Mouse (Mus musculus) kidney, embryonic 15.5 days (tissue): ENCODE results near the gene Col23a1. TPM values are rescaled to one million over a fixed set of nuclear protein-coding genes. Genes with fewer than 3 reads are reported as not detected.
A peak's percentile ranks its signal among the peaks of the same experiment; 100 is the strongest.
"Not testable (repeated sequence)": the region's sequence is repeated elsewhere in the genome, so short reads cannot be mapped to it uniquely, and the experiment has no call there.

Source experiments
- ATAC-seq: fragments of 200-750 bp; cut with Nextera tagmentation; replicated peaks from 2 replicates; pipeline ENCODE4 v1.8.0; 2017; ENCODE audit warnings: moderate TSS enrichment; ENCODE audit not compliant: low FRiP score
- H3K27ac ChIP-seq: fragments of 300-500 bp; sonication (generic); 2 replicates; pipeline ENCODE4 v1.5.1; 2015; ENCODE audit warnings: mild to moderate bottlenecking, inconsistent platforms
- H3K27me3 ChIP-seq: fragments of 300-500 bp; sonication (generic); 2 replicates; pipeline ENCODE4 v1.6.1; 2015; ENCODE audit warnings: inconsistent platforms
- H3K36me3 ChIP-seq: fragments of 300-500 bp; sonication (generic); 2 replicates; pipeline ENCODE4 v1.6.1; 2015; ENCODE audit warnings: inconsistent platforms
- H3K4me1 ChIP-seq: fragments of 300-500 bp; sonication (generic); 2 replicates; pipeline ENCODE4 v1.6.1; 2015; ENCODE audit warnings: inconsistent platforms
- H3K4me2 ChIP-seq: fragments of 300-500 bp; sonication (generic); 2 replicates; pipeline ENCODE4 v1.6.1; 2015; ENCODE audit warnings: moderate library complexity, mild to moderate bottlenecking, inconsistent platforms
- H3K4me3 ChIP-seq: fragments of 300-500 bp; sonication (generic); replicated peaks from 2 replicates; pipeline ENCODE4 v1.5.1; 2015; ENCODE audit warnings: mild to moderate bottlenecking, inconsistent platforms
- H3K9ac ChIP-seq: fragments of 300-500 bp; sonication (generic); 2 replicates; pipeline ENCODE4 v1.6.1; 2015; ENCODE audit warnings: mild to moderate bottlenecking, inconsistent platforms
- H3K9me3 ChIP-seq: fragments of 300-500 bp; sonication (generic); replicated peaks from 2 replicates; pipeline ENCODE4 v1.6.1; 2016; ENCODE audit warnings: inconsistent platforms
- WGBS: fragments of 180-500 bp; shearing (Covaris S2); methylation state at CpG from one replicate; pipeline ENCODE4 v1.1.7; 2015; ENCODE audit warnings: mixed read lengths; 5-methylcytosine and 5-hydroxymethylcytosine counted together
- polyA plus RNA-seq: library from polyadenylated mRNA; unstranded; fragments of >200 nt; fragmentation: Nextera tagmentation; extraction: Ambion mirVana; gene quantifications from 2 replicates; pipeline ENCODE4 v1.2.1, GENCODE M21; 2015

Gene Col23a1
- polyA plus RNA-seq, 1 experiment from 2014 or later: 11.5 TPM

- WGBS: 5% methylated on average over 15 of the region's 15 CpGs
- H3K9me3 ChIP-seq: no peaks in the 10 kb centered on the region
- ATAC-seq: peak; percentile 59
- H3K27me3 ChIP-seq: no peaks in the 10 kb centered on the region
- peaks cover 37% of the 10 kb centered on the region for H3K4me1 ChIP-seq
- H3K9ac ChIP-seq: peak overlapping the region; percentile 99
- H3K4me2 ChIP-seq: peak overlapping the region; percentile 69
- H3K36me3 ChIP-seq: peaks cover 35% of the 10 kb centered on the region
- peak overlapping the region; percentile 95 for H3K27ac ChIP-seq
- H3K4me3 ChIP-seq: peak overlapping the region; percentile 95
These were observed 317.5 kb downstream of the Col23a1 start for GRCm38 (mm10) chr11:51607096-51607738.

GRCm38 (mm10) chr11:51609266-51609909 is 319.7 kb downstream of the Col23a1 start:
- Histone ChIP-seq H3K4me3 (no peak overlapping the region), H3K27me3 (no peaks in the 10 kb centered on the region), H3K9ac (no peak overlapping the region), H3K4me1 (peaks cover 16% of the 10 kb centered on the region), H3K9me3 (no peaks in the 10 kb centered on the region), H3K36me3 (peaks cover 13% of the 10 kb centered on the region), H3K4me2 (no peak overlapping the region), H3K27ac (no peak overlapping the region)
- WGBS: 74% methylated on average over 3 of the region's 3 CpGs
- ATAC-seq: no peak

GRCm38 (mm10) chr11:51609940-51610339 is 320.2 kb downstream of the Col23a1 start:
- not testable (repeated sequence) for H3K36me3 ChIP-seq, H3K27ac ChIP-seq, H3K4me3 ChIP-seq, ATAC-seq, H3K9me3 ChIP-seq, H3K9ac ChIP-seq, H3K4me2 ChIP-seq, H3K27me3 ChIP-seq
- 83% methylated on average over 5 of the region's 5 CpGs for WGBS
- H3K4me1 ChIP-seq: peaks cover 16% of the 10 kb centered on the region

GRCm38 (mm10) chr11:51614256-51614655 is 324.5 kb downstream of the Col23a1 start:
- no peaks in the 10 kb centered on the region for H3K9me3 ChIP-seq
- no peak for ATAC-seq
- no peak overlapping the region for H3K4me2 ChIP-seq
- no peaks in the 10 kb centered on the region for H3K36me3 ChIP-seq
- no peak overlapping the region for H3K9ac ChIP-seq
- no peak overlapping the region for H3K4me3 ChIP-seq
- 0 out of 2 replicates have a peak overlapping the region, but pooled peaks have one; percentile 95 for H3K27ac ChIP-seq
- no peaks in the 10 kb centered on the region for H3K27me3 ChIP-seq
- 86% methylated on average over 8 of the region's 8 CpGs for WGBS
- H3K4me1 ChIP-seq: peaks cover 21% of the 10 kb centered on the region

GRCm38 (mm10) chr11:51615129-51615528 is 325.4 kb downstream of the Col23a1 start:
- Histone ChIP-seq H3K4me1 (peaks cover 22% of the 10 kb centered on the region), H3K9me3 (no peaks in the 10 kb centered on the region), H3K4me3 (peak overlapping the region; percentile 43), H3K4me2 (peak overlapping the region; percentile 70), H3K36me3 (no peaks in the 10 kb centered on the region), H3K27me3 (no peaks in the 10 kb centered on the region), H3K27ac (peak overlapping the region; percentile 95), H3K9ac (peak overlapping the region; percentile 61)
- ATAC-seq: no peak
- 30% methylated on average over 7 of the region's 7 CpGs for WGBS

GRCm38 (mm10) chr11:51615601-51616000 is 325.9 kb downstream of the Col23a1 start:
- ATAC-seq: peak; percentile 74

GRCm38 (mm10) chr11:51616113-51616512 is 326.4 kb downstream of the Col23a1 start:
- Histone ChIP-seq H3K4me1 (peaks cover 32% of the 10 kb centered on the region), H3K9ac (peak overlapping the region; percentile 61), H3K27ac (peak overlapping the region; percentile 95), H3K4me2 (peak overlapping the region; percentile 70), H3K4me3 (peak overlapping the region; percentile 43)
- not testable (repeated sequence) for ATAC-seq, H3K36me3 ChIP-seq, H3K27me3 ChIP-seq, H3K9me3 ChIP-seq
- 92% methylated on average over 7 of the region's 7 CpGs for WGBS

More at GRCm38 (mm10) chr11:51615601-51616000, 325.9 kb downstream of the Col23a1 start:
- 2% methylated on average over 14 of the region's 14 CpGs for WGBS
- H3K27ac ChIP-seq: peak overlapping the region; percentile 95
- peak overlapping the region; percentile 43 for H3K4me3 ChIP-seq
- H3K9ac ChIP-seq: peak overlapping the region; percentile 61
- peaks cover 26% of the 10 kb centered on the region for H3K4me1 ChIP-seq
- H3K36me3 ChIP-seq: no peaks in the 10 kb centered on the region
- no peaks in the 10 kb centered on the region for H3K27me3 ChIP-seq
- peak overlapping the region; percentile 70 for H3K4me2 ChIP-seq
- H3K9me3 ChIP-seq: no peaks in the 10 kb centered on the region

- Histone ChIP-seq H3K36me3 (peaks cover 16% of the 10 kb centered on the region), H3K9me3 (no peaks in the 10 kb centered on the region), H3K4me2 (no peak overlapping the region), H3K27me3 (no peaks in the 10 kb centered on the region), H3K4me1 (peaks cover 39% of the 10 kb centered on the region), H3K9ac (no peak overlapping the region), H3K27ac (peak overlapping the region; percentile 23; the same call in 1 of the 2 replicates), H3K4me3 (no peak overlapping the region)
- ATAC-seq: no peak
- WGBS: 4% methylated on average over 4 of the region's 4 CpGs
These were observed 328.0 kb downstream of the Col23a1 start for GRCm38 (mm10) chr11:51617693-51618092.

GRCm38 (mm10) chr11:51618894-51619408 is 329.2 kb downstream of the Col23a1 start:
- ATAC-seq: peak; percentile 57; the same call in 1 of the 2 replicates
- H3K27me3 ChIP-seq: no peaks in the 10 kb centered on the region
- H3K4me1 ChIP-seq: peaks cover 39% of the 10 kb centered on the region
- 57% methylated on average over 8 of the region's 8 CpGs for WGBS
- H3K9me3 ChIP-seq: no peaks in the 10 kb centered on the region
- no peak overlapping the region for H3K27ac ChIP-seq
- no peak overlapping the region for H3K9ac ChIP-seq
- H3K4me3 ChIP-seq: peak overlapping the region; percentile 61
- H3K4me2 ChIP-seq: peak overlapping the region; percentile 65
- H3K36me3 ChIP-seq: peaks cover 29% of the 10 kb centered on the region

GRCm38 (mm10) chr11:51619409-51620060 is 329.8 kb downstream of the Col23a1 start, which contains the start of gene Nhp2:
TSS of gene Nhp2 (plus strand) at chr11:51619735.
- Histone ChIP-seq H3K4me1 (peaks cover 37% of the 10 kb centered on the region), H3K36me3 (peaks cover 35% of the 10 kb centered on the region), H3K9me3 (no peaks in the 10 kb centered on the region), H3K9ac (peak within 1 kb of the TSS; percentile 58), H3K4me2 (peak within 1 kb of the TSS; percentile 65), H3K27me3 (no peaks in the 10 kb centered on the region), H3K4me3 (peak within 1 kb of the TSS; percentile 61), H3K27ac (peak within 1 kb of the TSS; percentile 46)
- under 1% methylated on average over 51 of the region's 51 CpGs for WGBS
- peak; percentile 93 for ATAC-seq

- Histone ChIP-seq H3K27ac (peak overlapping the region; percentile 46), H3K36me3 (peaks cover 40% of the 10 kb centered on the region), H3K27me3 (no peaks in the 10 kb centered on the region), H3K9me3 (no peaks in the 10 kb centered on the region), H3K4me3 (peak overlapping the region; percentile 61), H3K4me1 (peaks cover 32% of the 10 kb centered on the region), H3K9ac (peak overlapping the region; percentile 58), H3K4me2 (peak overlapping the region; percentile 65)
- ATAC-seq: no peak
- 2% methylated on average over 11 of the region's 11 CpGs for WGBS
These were observed 330.4 kb downstream of the Col23a1 start for GRCm38 (mm10) chr11:51620084-51620483.

- Histone ChIP-seq H3K4me1 (peaks cover 22% of the 10 kb centered on the region), H3K27ac (no peak overlapping the region), H3K9ac (no peak overlapping the region), H3K4me2 (no peak overlapping the region), H3K9me3 (no peaks in the 10 kb centered on the region), H3K4me3 (no peak overlapping the region), H3K27me3 (no peaks in the 10 kb centered on the region), H3K36me3 (peaks cover 56% of the 10 kb centered on the region)
- 96% methylated on average over 2 of the region's 2 CpGs for WGBS
- ATAC-seq: no peak
These were observed 332.1 kb downstream of the Col23a1 start for GRCm38 (mm10) chr11:51621776-51622175.
